Mouse (Mus musculus) heart, embryonic 13.5 days (tissue): ENCODE results near the gene Fkbp5. TPM values are rescaled to one million over a fixed set of nuclear protein-coding genes. Genes with fewer than 3 reads are reported as not detected.
A peak's percentile ranks its signal among the peaks of the same experiment; 100 is the strongest.

Source experiments
- ATAC-seq: fragments of 200-750 bp; cut with Nextera tagmentation; 2 replicates; pipeline ENCODE4 v1.8.0; 2017; ENCODE audit warnings: moderate TSS enrichment; ENCODE audit not compliant: insufficient number of reproducible peaks, low FRiP score, low TSS enrichment; ENCODE audit errors: extremely low read depth
- H3K27ac ChIP-seq: fragments of 300-500 bp; sonication (generic); replicated peaks from 2 replicates; pipeline ENCODE4 v1.5.1; 2015; ENCODE audit warnings: moderate library complexity, mild to moderate bottlenecking, inconsistent platforms
- H3K27me3 ChIP-seq: fragments of 300-500 bp; sonication (generic); replicated peaks from 2 replicates; pipeline ENCODE4 v1.6.1; 2015; ENCODE audit warnings: mild to moderate bottlenecking, inconsistent platforms
- H3K36me3 ChIP-seq: fragments of 300-500 bp; sonication (generic); 2 replicates; pipeline ENCODE4 v1.6.1; 2015; ENCODE audit warnings: mild to moderate bottlenecking, inconsistent platforms
- H3K4me1 ChIP-seq: fragments of 300-500 bp; sonication (generic); 2 replicates; pipeline ENCODE4 v1.6.1; 2015; ENCODE audit warnings: inconsistent platforms
- H3K4me2 ChIP-seq: fragments of 300-500 bp; sonication (generic); 2 replicates; pipeline ENCODE4 v1.6.1; 2015; ENCODE audit warnings: inconsistent platforms, mild to moderate bottlenecking, moderate library complexity
- H3K4me3 ChIP-seq: fragments of 300-500 bp; sonication (generic); 2 replicates; pipeline ENCODE4 v1.5.1; 2015; ENCODE audit warnings: moderate library complexity, mild to moderate bottlenecking, inconsistent platforms
- H3K9ac ChIP-seq: fragments of 300-500 bp; sonication (generic); 2 replicates; pipeline ENCODE4 v1.6.1; 2015; ENCODE audit warnings: inconsistent platforms, mild to moderate bottlenecking, moderate library complexity
- H3K9me3 ChIP-seq: fragments of 300-500 bp; sonication (generic); 2 replicates; pipeline ENCODE4 v1.6.1; 2016; ENCODE audit warnings: inconsistent platforms
- WGBS: fragments of 180-500 bp; shearing (Covaris S2); methylation state at CpG from one replicate; pipeline ENCODE4 v1.1.7; 2015; ENCODE audit warnings: mixed read lengths; 5-methylcytosine and 5-hydroxymethylcytosine counted together
- polyA plus RNA-seq: library from polyadenylated mRNA; unstranded; fragments of >200 nt; fragmentation: Nextera tagmentation; extraction: Ambion mirVana; gene quantifications from 2 replicates; pipeline ENCODE4 v1.2.1, GENCODE M21; 2015

Gene Fkbp5
- polyA plus RNA-seq, 1 experiment from 2014 or later: 11.8 TPM

- H3K4me3 ChIP-seq: peak overlapping the region; percentile 78
- H3K36me3 ChIP-seq: no peaks in the 10 kb centered on the region
- peaks cover 28% of the 10 kb centered on the region for H3K4me1 ChIP-seq
- H3K9ac ChIP-seq: peak overlapping the region; percentile 82
- peak overlapping the region; percentile 100 for H3K4me2 ChIP-seq
- 1% methylated on average over 56 of the region's 66 CpGs for WGBS
- ATAC-seq: peak; percentile 52
- peaks cover 46% of the 10 kb centered on the region for H3K27me3 ChIP-seq
- peak overlapping the region; percentile 76 for H3K27ac ChIP-seq
- no peaks in the 10 kb centered on the region for H3K9me3 ChIP-seq
Measured at GRCm38 (mm10) chr17:28522623-28523354, 5.5 kb upstream of the Fkbp5 start.

DNA sequence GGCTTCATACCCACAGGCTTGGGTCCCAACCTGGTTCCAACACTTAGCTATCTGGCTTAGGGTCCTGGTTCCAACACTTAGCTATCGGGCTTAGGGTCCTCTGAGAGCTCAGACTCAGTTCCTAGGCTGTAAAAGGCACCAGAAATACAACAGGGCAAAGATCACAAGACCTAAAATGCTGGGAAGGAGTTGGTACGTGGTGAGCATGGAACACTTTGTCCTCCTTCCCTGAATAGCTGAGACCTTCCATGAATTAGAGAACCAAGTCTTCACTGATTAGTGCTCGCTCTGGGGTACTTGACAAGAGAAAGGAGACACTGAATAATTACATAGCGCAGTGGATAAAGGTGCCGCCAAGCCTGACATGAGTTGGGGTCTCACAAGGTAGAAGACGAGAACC is 4.6 kb upstream of the Fkbp5 start:
- Histone ChIP-seq H3K36me3 (no peaks in the 10 kb centered on the region), H3K9ac (peak overlapping the region; percentile 82; the same call in 1 of the 2 replicates), H3K27me3 (peaks cover 51% of the 10 kb centered on the region), H3K9me3 (no peaks in the 10 kb centered on the region), H3K27ac (no peak overlapping the region), H3K4me1 (peaks cover 30% of the 10 kb centered on the region), H3K4me3 (peak overlapping the region; percentile 78; the same call in 1 of the 2 replicates), H3K4me2 (peak overlapping the region; percentile 100)
- no peak for ATAC-seq
- 40% methylated on average over 6 of the region's 6 CpGs for whole genome bisulfite sequencing

- H3K36me3 ChIP-seq: no peaks in the 10 kb centered on the region
- ATAC-seq: no peak
- H3K27ac ChIP-seq: no peak overlapping the region
- no peaks in the 10 kb centered on the region for H3K9me3 ChIP-seq
- no peak overlapping the region for H3K4me3 ChIP-seq
- H3K27me3 ChIP-seq: peaks cover 53% of the 10 kb centered on the region
- peaks cover 31% of the 10 kb centered on the region for H3K4me1 ChIP-seq
- WGBS: 48% methylated on average over 5 of the region's 5 CpGs
- H3K4me2 ChIP-seq: no peak overlapping the region
- H3K9ac ChIP-seq: no peak overlapping the region
Measured at GRCm38 (mm10) chr17:28521071-28521726, 3.9 kb upstream of the Fkbp5 start.

- ATAC-seq: no peak
- H3K4me2 ChIP-seq: no peak overlapping the region
- H3K36me3 ChIP-seq: no peaks in the 10 kb centered on the region
- peaks cover 35% of the 10 kb centered on the region for H3K4me1 ChIP-seq
- peaks cover 54% of the 10 kb centered on the region for H3K27me3 ChIP-seq
- H3K9ac ChIP-seq: no peak overlapping the region
- 62% methylated on average over 4 of the region's 4 CpGs for WGBS
- H3K27ac ChIP-seq: no peak overlapping the region
- H3K9me3 ChIP-seq: no peaks in the 10 kb centered on the region
- no peak overlapping the region for H3K4me3 ChIP-seq
Measured at GRCm38 (mm10) chr17:28520561-28520960, 3.2 kb upstream of the Fkbp5 start.

- Histone ChIP-seq H3K4me2 (no peak overlapping the region), H3K9ac (no peak overlapping the region), H3K27ac (no peak overlapping the region), H3K4me3 (no peak overlapping the region), H3K4me1 (peaks cover 36% of the 10 kb centered on the region), H3K36me3 (no peaks in the 10 kb centered on the region), H3K27me3 (peaks cover 60% of the 10 kb centered on the region), H3K9me3 (no peaks in the 10 kb centered on the region)
- 89% methylated on average over 3 of the region's 3 CpGs for WGBS
- no peak for ATAC-seq
Measured at GRCm38 (mm10) chr17:28519827-28520226, 2.5 kb upstream of the Fkbp5 start.

DNA sequence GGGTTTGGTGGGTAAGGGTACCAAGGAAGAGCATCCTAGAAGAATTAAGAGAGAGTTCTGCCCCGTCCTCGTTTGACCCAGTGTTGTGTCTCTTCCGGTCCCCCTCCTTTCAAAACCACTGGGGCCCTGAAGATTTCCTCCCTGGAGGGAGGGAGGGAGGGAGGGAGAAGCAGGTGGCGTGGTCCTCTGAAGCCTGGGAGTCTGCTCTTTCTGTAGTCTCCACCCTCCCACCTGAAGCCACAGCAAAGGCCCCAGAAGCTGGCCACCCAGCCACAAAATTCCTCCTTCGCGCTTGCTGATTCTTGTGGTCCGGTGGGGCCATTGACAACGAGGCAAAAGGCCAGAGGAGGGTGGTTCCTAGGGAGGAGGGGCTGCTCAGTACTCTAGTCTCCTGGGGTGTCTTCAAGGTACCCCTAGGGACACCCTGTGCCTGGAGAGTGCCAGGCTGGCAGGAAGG is 1.3 kb upstream of the Fkbp5 start:
- H3K27me3 ChIP-seq: peaks cover 53% of the 10 kb centered on the region
- H3K27ac ChIP-seq: no peak overlapping the region; the same call in 1 of the 2 replicates
- H3K9ac ChIP-seq: peak overlapping the region; percentile 77; the same call in 1 of the 2 replicates
- peak overlapping the region; percentile 54 for H3K4me3 ChIP-seq
- H3K4me2 ChIP-seq: peak overlapping the region; percentile 96
- peaks cover 35% of the 10 kb centered on the region for H3K4me1 ChIP-seq
- H3K9me3 ChIP-seq: no peaks in the 10 kb centered on the region
- no peaks in the 10 kb centered on the region for H3K36me3 ChIP-seq
- ATAC-seq: no peak
- 20% methylated on average over 8 of the region's 8 CpGs for WGBS

GRCm38 (mm10) chr17:28517956-28518614 is 758 bp upstream of the Fkbp5 start:
- no peak for ATAC-seq
- H3K27me3 ChIP-seq: peaks cover 53% of the 10 kb centered on the region
- under 1% methylated on average over 46 of the region's 46 CpGs for WGBS
- H3K4me3 ChIP-seq: peak overlapping the region; percentile 54
- no peaks in the 10 kb centered on the region for H3K9me3 ChIP-seq
- peak overlapping the region; percentile 96 for H3K4me2 ChIP-seq
- H3K9ac ChIP-seq: peak overlapping the region; percentile 77
- no peaks in the 10 kb centered on the region for H3K36me3 ChIP-seq
- H3K4me1 ChIP-seq: peaks cover 30% of the 10 kb centered on the region
- peak overlapping the region; percentile 48; the same call in 1 of the 2 replicates for H3K27ac ChIP-seq

DNA sequence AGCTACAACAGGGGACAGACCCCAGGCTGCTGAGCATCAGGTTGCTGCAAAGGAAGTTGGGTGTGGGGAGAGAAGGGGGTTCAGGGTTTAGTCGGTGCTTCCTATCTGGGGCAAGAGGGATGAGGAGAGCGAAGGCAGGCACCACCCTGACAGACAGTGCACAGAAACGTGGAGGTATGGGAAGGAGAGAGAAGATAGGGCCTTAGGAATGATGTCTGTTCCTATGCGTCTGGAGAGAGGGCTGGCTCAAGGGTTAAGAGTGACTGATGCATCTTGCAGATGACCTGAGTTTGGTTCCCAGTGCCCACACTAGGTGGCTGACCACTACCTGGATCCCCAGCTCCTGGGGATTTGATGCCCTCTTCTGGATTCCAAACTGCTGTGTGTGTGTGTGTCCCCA is 446 bp downstream of the Fkbp5 start:
- no peaks in the 10 kb centered on the region for H3K9me3 ChIP-seq
- no peak overlapping the region for H3K27ac ChIP-seq
- no peak overlapping the region for H3K9ac ChIP-seq
- no peak overlapping the region for H3K4me3 ChIP-seq
- peaks cover 51% of the 10 kb centered on the region for H3K27me3 ChIP-seq
- H3K4me1 ChIP-seq: peaks cover 29% of the 10 kb centered on the region
- ATAC-seq: no peak
- 60% methylated on average over 2 of the region's 4 CpGs for WGBS
- H3K36me3 ChIP-seq: no peaks in the 10 kb centered on the region
- H3K4me2 ChIP-seq: peak overlapping the region; percentile 96

- Histone ChIP-seq H3K9ac (peak overlapping the region; percentile 28; the same call in 1 of the 2 replicates), H3K4me3 (no peak overlapping the region), H3K27me3 (peaks cover 43% of the 10 kb centered on the region), H3K4me2 (no peak overlapping the region), H3K9me3 (no peaks in the 10 kb centered on the region), H3K27ac (no peak overlapping the region), H3K4me1 (peaks cover 38% of the 10 kb centered on the region), H3K36me3 (no peaks in the 10 kb centered on the region)
- 52% methylated on average over 10 of the region's 10 CpGs for WGBS
- ATAC-seq: no peak
Measured at GRCm38 (mm10) chr17:28515431-28516341, 1.6 kb downstream of the Fkbp5 start.

GRCm38 (mm10) chr17:28514555-28514954 is 2.8 kb downstream of the Fkbp5 start:
- Histone ChIP-seq H3K9ac (no peak overlapping the region), H3K4me2 (no peak overlapping the region), H3K9me3 (no peaks in the 10 kb centered on the region), H3K27me3 (peaks cover 34% of the 10 kb centered on the region), H3K4me1 (peaks cover 44% of the 10 kb centered on the region), H3K4me3 (no peak overlapping the region), H3K36me3 (no peaks in the 10 kb centered on the region), H3K27ac (no peak overlapping the region)
- no peak for ATAC-seq
- WGBS: 73% methylated on average over 5 of the region's 5 CpGs
